Mouse (Mus musculus) layer of hippocampus, postnatal 10 days (tissue): ENCODE measurements around the gene Pdzd7. TPM values are rescaled to one million over a fixed set of nuclear protein-coding genes. Genes with fewer than 3 reads are reported as not detected.

ENCODE experiments used
- DNase-seq, 2 experiments: peaks; one replicate each; pipeline ENCODE4 v3.0.0; 2021; ENCODE audit warnings: low spot score in 2 of 2
- total RNA-seq, 2 experiments: library from RNA; stranded (reverse); gene quantifications; 2 replicates each; pipeline ENCODE4 v1.2.3; 2021

Gene Pdzd7
- total RNA-seq, 2 experiments from 2014 or later = 3.2 to 3.3 TPM

- no peak for DNase-seq
These were observed 58.5 kb downstream of the Pdzd7 start for GRCm38 (mm10) chr19:44987004-44987403.

GRCm38 (mm10) chr19:44985159-44985988 lies 60.1 kb downstream of the Pdzd7 start:
- DNase-seq = no peak

- no peak for DNase-seq
These were observed 61.1 kb downstream of the Pdzd7 start for GRCm38 (mm10) chr19:44984420-44984819.

- no peak for DNase-seq
These were observed 62.2 kb downstream of the Pdzd7 start for GRCm38 (mm10) chr19:44983366-44983765.

- no peak for DNase-seq
These were observed 62.9 kb downstream of the Pdzd7 start for GRCm38 (mm10) chr19:44982477-44983115.

GRCm38 (mm10) chr19:44980787-44981186 lies 64.7 kb downstream of the Pdzd7 start:
- no peak for DNase-seq

DNA sequence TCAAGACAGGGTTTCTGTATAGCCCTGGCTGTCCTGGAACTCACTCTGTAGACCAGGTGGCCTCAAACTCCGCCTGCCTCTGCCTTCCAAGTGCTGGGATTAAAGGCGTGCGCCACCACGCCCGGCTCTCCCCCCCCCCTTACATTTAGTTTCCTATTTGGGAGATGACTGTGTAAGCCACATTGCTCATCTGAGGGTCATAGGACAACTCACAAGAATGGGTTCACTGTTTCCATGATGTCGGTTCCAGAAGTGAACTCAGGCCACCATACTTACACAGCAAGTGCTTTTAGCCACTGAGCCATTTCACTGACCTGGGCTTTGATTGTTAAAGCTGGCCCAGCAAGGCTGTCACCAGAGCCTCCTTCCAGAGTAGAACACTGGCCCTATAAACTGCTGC lies 68.4 kb downstream of the Pdzd7 start:
- no peak for DNase-seq

Other genes starting within 250 kb of the Pdzd7 start
- 10 to 100 TPM; 32.4 to 35.3 TPM for gene Slf2, start 114.6 kb downstream of the Pdzd7 start, total RNA-seq
- 10 to 100 TPM; 61.8 to 69.2 TPM for gene Sema4g, start 56.6 kb downstream of the Pdzd7 start, total RNA-seq
- 10 to 100 TPM; 14.1 to 15.1 TPM for gene Twnk, start 40.1 kb downstream of the Pdzd7 start, total RNA-seq
- gene Mrpl43, start 39.3 kb downstream of the Pdzd7 start, total RNA-seq = 10 to 100 TPM; 45.3 to 48.9 TPM
- 10 to 100 TPM; 21.3 to 23.2 TPM for gene Lzts2, start 31.3 kb downstream of the Pdzd7 start, total RNA-seq
- 100 to 1,000 TPM; 103 to 124 TPM for gene Sfxn3, start 1.8 kb upstream of the Pdzd7 start, total RNA-seq
- 1 to 10 TPM; 1.8 to 2.1 TPM for gene Kazald1, start 29.5 kb upstream of the Pdzd7 start, total RNA-seq
- not detected for gene Tlx1, start 105.0 kb upstream of the Pdzd7 start, total RNA-seq
- gene Lbx1, start 190.1 kb upstream of the Pdzd7 start, total RNA-seq = not detected